Mouse (Mus musculus) macrophage (primary cell): ENCODE data around the gene Cdc37. TPM values are rescaled to one million over a fixed set of nuclear protein-coding genes. Genes with fewer than 3 reads are reported as not detected.

ENCODE experiments used
- polyA plus RNA-seq: library from polyadenylated mRNA; stranded (reverse); fragments of 250-400 nt; gene quantifications from 3 replicates; pipeline ENCODE4 v1.2.4, GENCODE M21; 2018; ENCODE audit warnings: inconsistent platforms

Cdc37 gene
- polyA plus RNA-seq, 1 experiment from 2014 or later: 206 TPM

Other genes starting within 250 kb of the Cdc37 start
- gene Dnmt1, start 190.1 kb downstream of the Cdc37 start, polyA plus RNA-seq: 37.5 to 90.6 TPM (median 56.1 TPM) in 3 replicates
- 16.4 to 43.0 TPM (median 32.4 TPM) in 3 replicates for gene S1pr2, start 173.2 kb downstream of the Cdc37 start, polyA plus RNA-seq
- gene Mrpl4, start 147.2 kb downstream of the Cdc37 start, polyA plus RNA-seq: 27.9 to 56.9 TPM (median 50.5 TPM) in 3 replicates
- gene Icam1, start 134.0 kb downstream of the Cdc37 start, polyA plus RNA-seq: 35.3 to 116 TPM (median 39.2 TPM) in 3 replicates
- gene Icam4, start 120.6 kb downstream of the Cdc37 start, polyA plus RNA-seq: not detected in 3 replicates
- 0.04 to 0.12 TPM (median 0.09 TPM) in 3 replicates for gene Icam5, start 117.9 kb downstream of the Cdc37 start, polyA plus RNA-seq
- gene Zglp1, start 82.9 kb downstream of the Cdc37 start, polyA plus RNA-seq: not detected in 3 replicates
- 0.22 TPM in 1 of 3 replicates, not detected in the others for gene Gm49373, start 76.9 kb downstream of the Cdc37 start, polyA plus RNA-seq
- gene Fdx1l, start 76.4 kb downstream of the Cdc37 start, polyA plus RNA-seq: 22.6 to 65.1 TPM (median 36.6 TPM) in 3 replicates
- 0.88 to 8.1 TPM (median 2.0 TPM) in 3 replicates for gene Gm38431, start 58.0 kb downstream of the Cdc37 start, polyA plus RNA-seq
- gene Raver1, start 58.0 kb downstream of the Cdc37 start, polyA plus RNA-seq: 24.3 to 37.8 TPM (median 28.2 TPM) in 3 replicates
- 22.8 to 47.7 TPM (median 23.6 TPM) in 3 replicates for gene Tyk2, start 18.7 kb downstream of the Cdc37 start, polyA plus RNA-seq
- gene Pde4a, start 15.7 kb upstream of the Cdc37 start, polyA plus RNA-seq: 6.5 to 7.1 TPM (median 6.8 TPM) in 3 replicates
- gene Keap1, start 89.4 kb upstream of the Cdc37 start, polyA plus RNA-seq: 27.5 to 46.5 TPM (median 35.7 TPM) in 3 replicates
- gene S1pr5, start 98.5 kb upstream of the Cdc37 start, polyA plus RNA-seq: not detected in 3 replicates
- gene Atg4d, start 115.3 kb upstream of the Cdc37 start, polyA plus RNA-seq: 4.0 to 14.4 TPM (median 12.6 TPM) in 3 replicates
- gene Kri1, start 138.0 kb upstream of the Cdc37 start, polyA plus RNA-seq: 26.4 to 51.5 TPM (median 40.3 TPM) in 3 replicates
- 6.1 to 12.6 TPM (median 9.8 TPM) in 3 replicates for gene Cdkn2d, start 141.4 kb upstream of the Cdc37 start, polyA plus RNA-seq
- not detected in 3 replicates for gene Ap1m2, start 162.4 kb upstream of the Cdc37 start, polyA plus RNA-seq
- gene Slc44a2, start 170.7 kb upstream of the Cdc37 start, polyA plus RNA-seq: 23.3 to 39.4 TPM (median 32.8 TPM) in 3 replicates
- 35.3 to 40.5 TPM (median 35.7 TPM) in 3 replicates for gene Ilf3, start 217.9 kb upstream of the Cdc37 start, polyA plus RNA-seq